Mouse (Mus musculus): ENCODE results near the gene Exoc3l2. TPM values are rescaled to one million over a fixed set of nuclear protein-coding genes. Genes with fewer than 3 reads are reported as not detected.
A peak's percentile ranks its signal among the peaks of the same experiment; 100 is the strongest.

The Exoc3l2 gene
- polyA plus RNA-seq (2012; rRNA removed) = 0.94 and 1.0 TPM in 2 replicates

GRCm38 (mm10) chr7:19462884-19463381 lies at the start of gene Exoc3l2:
Gene Exoc3l2 (plus strand): TSS chr7:19463331.
- no peak for DNase-seq
- 49% methylated on average over 6 of the region's 6 CpGs for WGBS
- Histone ChIP-seq H3K4me3 (ENCODE audit: control insufficient read depth, insufficient read depth, low read length) (no peak within 1 kb of the TSS), H3K36me3 (ENCODE audit: control insufficient read depth, insufficient read depth, low read length) (no peaks in the 10 kb centered on the region), H3K4me1 (replicated peaks; ENCODE audit: control insufficient read depth, insufficient read depth, low read length) (peaks cover 7% of the 10 kb centered on the region), H3K27me3 (ENCODE audit: control insufficient read depth, insufficient read depth, low read length) (no peaks in the 10 kb centered on the region), H3K27ac (ENCODE audit: control insufficient read depth, insufficient read depth, low read length) (no peak within 1 kb of the TSS)
- TF ChIP-seq CTCF (IDR thresholded peaks at IDR 0.05; ENCODE audit: borderline replicate concordance, control insufficient read depth, extremely low read depth, insufficient read depth, low read length, poor library complexity) (no peak), POLR2A (IDR thresholded peaks at IDR 0.05; ENCODE audit: control insufficient read depth, extremely low read depth, insufficient read depth, low read length, poor library complexity) (no peak)

GRCm38 (mm10) chr7:19413525-19413924 lies 49.6 kb upstream of the Exoc3l2 start:
- WGBS = 95% methylated on average over 3 of the region's 3 CpGs
- Histone ChIP-seq H3K27me3 (ENCODE audit: control insufficient read depth, insufficient read depth, low read length) (no peaks in the 10 kb centered on the region), H3K27ac (ENCODE audit: control insufficient read depth, insufficient read depth, low read length) (no peak overlapping the region), H3K36me3 (ENCODE audit: control insufficient read depth, insufficient read depth, low read length) (no peaks in the 10 kb centered on the region), H3K4me1 (replicated peaks; ENCODE audit: control insufficient read depth, insufficient read depth, low read length) (peaks cover 5% of the 10 kb centered on the region), H3K4me3 (ENCODE audit: control insufficient read depth, insufficient read depth, low read length) (no peak overlapping the region)
- no peak for DNase-seq
- TF ChIP-seq POLR2A (IDR thresholded peaks at IDR 0.05; ENCODE audit: control insufficient read depth, extremely low read depth, insufficient read depth, low read length, poor library complexity) (no peak), CTCF (IDR thresholded peaks at IDR 0.05; ENCODE audit: borderline replicate concordance, control insufficient read depth, extremely low read depth, insufficient read depth, low read length, poor library complexity) (no peak)

GRCm38 (mm10) chr7:19416590-19416989 lies 46.5 kb upstream of the Exoc3l2 start:
- 35% methylated on average over 15 of the region's 15 CpGs for WGBS
- TF ChIP-seq POLR2A (IDR thresholded peaks at IDR 0.05; ENCODE audit: control insufficient read depth, extremely low read depth, insufficient read depth, low read length, poor library complexity) = no peak
- TF ChIP-seq CTCF (IDR thresholded peaks at IDR 0.05; ENCODE audit: borderline replicate concordance, control insufficient read depth, extremely low read depth, insufficient read depth, low read length, poor library complexity) = no peak
- DNase-seq = no peak
- no peak overlapping the region for H3K4me3 ChIP-seq (ENCODE audit: control insufficient read depth, insufficient read depth, low read length)
- no peak overlapping the region for H3K27ac ChIP-seq (ENCODE audit: control insufficient read depth, insufficient read depth, low read length)
- H3K27me3 ChIP-seq (ENCODE audit: control insufficient read depth, insufficient read depth, low read length) = no peaks in the 10 kb centered on the region
- H3K4me1 ChIP-seq (replicated peaks; ENCODE audit: control insufficient read depth, insufficient read depth, low read length) = peaks cover 20% of the 10 kb centered on the region
- no peaks in the 10 kb centered on the region for H3K36me3 ChIP-seq (ENCODE audit: control insufficient read depth, insufficient read depth, low read length)

- no peak for TF ChIP-seq POLR2A (IDR thresholded peaks at IDR 0.05; ENCODE audit: control insufficient read depth, extremely low read depth, insufficient read depth, low read length, poor library complexity)
- TF ChIP-seq CTCF (IDR thresholded peaks at IDR 0.05; ENCODE audit: borderline replicate concordance, control insufficient read depth, extremely low read depth, insufficient read depth, low read length, poor library complexity) = no peak
- no peaks in the 10 kb centered on the region for H3K36me3 ChIP-seq (ENCODE audit: control insufficient read depth, insufficient read depth, low read length)
- DNase-seq = no peak
- H3K4me1 ChIP-seq (replicated peaks; ENCODE audit: control insufficient read depth, insufficient read depth, low read length) = peaks cover 20% of the 10 kb centered on the region
- H3K27me3 ChIP-seq (ENCODE audit: control insufficient read depth, insufficient read depth, low read length) = no peaks in the 10 kb centered on the region
- no peak overlapping the region for H3K4me3 ChIP-seq (ENCODE audit: control insufficient read depth, insufficient read depth, low read length)
- no peak overlapping the region for H3K27ac ChIP-seq (ENCODE audit: control insufficient read depth, insufficient read depth, low read length)
- 7% methylated on average over 28 of the region's 28 CpGs for WGBS
Observed at GRCm38 (mm10) chr7:19420121-19420520, 43.0 kb upstream of the Exoc3l2 start.

GRCm38 (mm10) chr7:19420821-19421636 lies 42.1 kb upstream of the Exoc3l2 start:
- Histone ChIP-seq H3K27ac (ENCODE audit: control insufficient read depth, insufficient read depth, low read length) (no peak overlapping the region), H3K36me3 (ENCODE audit: control insufficient read depth, insufficient read depth, low read length) (peaks cover 3% of the 10 kb centered on the region; the same call in 1 of the 2 replicates), H3K4me1 (replicated peaks; ENCODE audit: control insufficient read depth, insufficient read depth, low read length) (peaks cover 20% of the 10 kb centered on the region), H3K4me3 (ENCODE audit: control insufficient read depth, insufficient read depth, low read length) (peak overlapping the region; percentile 58), H3K27me3 (ENCODE audit: control insufficient read depth, insufficient read depth, low read length) (no peaks in the 10 kb centered on the region)
- TF ChIP-seq CTCF (IDR thresholded peaks at IDR 0.05; ENCODE audit: borderline replicate concordance, control insufficient read depth, extremely low read depth, insufficient read depth, low read length, poor library complexity) (no peak; the same call in 1 of the 2 replicates), POLR2A (IDR thresholded peaks at IDR 0.05; ENCODE audit: control insufficient read depth, extremely low read depth, insufficient read depth, low read length, poor library complexity) (no peak)
- DNase-seq = peak; percentile 91
- 11% methylated on average over 43 of the region's 43 CpGs for WGBS

- Histone ChIP-seq H3K27ac (ENCODE audit: control insufficient read depth, insufficient read depth, low read length) (no peak overlapping the region), H3K27me3 (ENCODE audit: control insufficient read depth, insufficient read depth, low read length) (no peaks in the 10 kb centered on the region), H3K4me3 (ENCODE audit: control insufficient read depth, insufficient read depth, low read length) (no peak overlapping the region), H3K36me3 (ENCODE audit: control insufficient read depth, insufficient read depth, low read length) (peaks cover 11% of the 10 kb centered on the region), H3K4me1 (replicated peaks; ENCODE audit: control insufficient read depth, insufficient read depth, low read length) (peaks cover 15% of the 10 kb centered on the region)
- TF ChIP-seq CTCF (IDR thresholded peaks at IDR 0.05; ENCODE audit: borderline replicate concordance, control insufficient read depth, extremely low read depth, insufficient read depth, low read length, poor library complexity) (no peak), POLR2A (IDR thresholded peaks at IDR 0.05; ENCODE audit: control insufficient read depth, extremely low read depth, insufficient read depth, low read length, poor library complexity) (no peak)
- WGBS = 93% methylated on average over 3 of the region's 3 CpGs
- DNase-seq = no peak
Observed at GRCm38 (mm10) chr7:19423083-19423482, 40.0 kb upstream of the Exoc3l2 start.

All from thymus, adult 2 months (tissue).